Mouse (Mus musculus): ENCODE results near the gene Arl16. TPM values are rescaled to one million over a fixed set of nuclear protein-coding genes. Genes with fewer than 3 reads are reported as not detected.
A peak's percentile ranks its signal among the peaks of the same experiment; 100 is the strongest.
"Not testable (repeated sequence)": the region's sequence is repeated elsewhere in the genome, so short reads cannot be mapped to it uniquely, and the experiment has no call there.

The Arl16 gene
- polyA plus RNA-seq (2012; rRNA removed), result 23.9 and 24.0 TPM in 2 replicates

DNA sequence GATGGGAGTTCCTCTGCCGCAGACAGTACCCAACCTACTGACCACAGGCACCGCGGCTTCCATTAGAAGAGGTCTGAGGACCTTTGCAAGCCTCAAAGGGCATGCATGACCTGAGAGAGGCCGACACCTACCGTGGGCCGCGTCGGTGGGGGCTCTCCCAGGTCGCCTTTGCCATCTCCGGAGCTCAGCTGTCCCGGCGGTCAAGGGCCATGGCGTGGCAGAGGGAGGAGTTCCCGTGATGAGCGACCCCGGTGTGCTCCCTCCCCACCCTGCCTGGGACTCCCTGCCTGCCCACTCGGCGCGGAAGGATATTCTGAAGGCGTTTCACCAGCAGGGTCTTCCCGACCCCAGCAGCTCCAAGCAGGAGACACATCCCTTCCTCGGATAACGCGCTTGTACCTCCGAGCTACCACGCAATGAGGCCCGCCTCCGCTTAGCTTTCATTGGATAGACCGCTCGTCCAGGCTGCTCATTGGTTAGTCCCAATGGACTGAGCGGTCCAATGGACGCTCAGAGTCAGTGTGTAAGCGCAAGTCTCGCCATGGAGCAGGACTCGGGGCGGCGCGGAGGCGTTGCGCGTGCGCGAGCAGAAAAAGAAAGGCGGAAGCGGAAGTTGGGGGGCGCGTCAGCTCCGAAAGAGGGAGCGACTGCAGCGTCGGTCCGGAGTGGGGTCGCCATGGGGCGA is at the start of gene Arl16:
Gene Arl16 (minus strand): TSS at position 557 of the 685 bp plus-strand sequence.
- DNase-seq (ENCODE audit: low spot score), result peak; percentile 79

DNA sequence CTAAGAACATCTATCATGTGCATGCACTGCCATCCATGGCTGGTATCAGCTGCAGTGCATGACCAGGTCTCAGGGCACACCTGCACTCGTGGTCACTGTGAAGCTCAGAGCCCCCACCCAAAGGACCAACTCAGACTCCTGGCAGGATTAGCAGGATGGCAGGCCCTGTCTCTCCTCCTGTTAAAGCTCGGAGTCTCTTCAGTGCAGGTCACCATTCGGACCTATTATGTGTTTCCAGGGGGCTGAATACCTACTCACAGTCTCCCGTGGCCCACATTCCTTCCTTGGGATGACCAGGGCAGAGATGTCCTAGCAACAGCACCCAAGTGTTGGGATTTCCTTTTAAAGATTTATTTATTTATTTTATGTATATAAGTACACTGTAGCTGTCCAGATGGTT is 49.7 kb upstream of the Arl16 start:
- no peak for DNase-seq (ENCODE audit: low spot score)

DNA sequence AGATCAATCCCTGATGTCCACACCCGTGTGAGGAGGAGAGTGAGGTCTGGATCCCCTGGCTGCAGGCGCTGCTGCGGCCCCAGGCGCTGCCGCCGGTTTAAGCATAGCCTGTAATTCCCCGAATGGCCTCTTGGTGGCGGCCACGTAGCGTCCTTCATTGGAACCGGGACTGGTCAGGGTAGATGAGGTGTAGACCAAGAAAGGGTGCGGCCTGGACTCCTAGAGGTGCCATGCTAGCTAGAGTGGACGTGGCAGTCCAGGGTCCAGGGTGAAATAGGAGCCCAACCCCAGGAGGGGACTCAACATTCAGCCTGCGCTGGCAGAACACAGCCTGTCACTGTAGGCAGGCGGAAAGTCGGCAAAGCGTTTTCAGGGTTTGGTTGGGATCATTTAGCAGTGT is 48.2 kb upstream of the Arl16 start:
- peak; percentile 80 for DNase-seq (ENCODE audit: low spot score)

DNA sequence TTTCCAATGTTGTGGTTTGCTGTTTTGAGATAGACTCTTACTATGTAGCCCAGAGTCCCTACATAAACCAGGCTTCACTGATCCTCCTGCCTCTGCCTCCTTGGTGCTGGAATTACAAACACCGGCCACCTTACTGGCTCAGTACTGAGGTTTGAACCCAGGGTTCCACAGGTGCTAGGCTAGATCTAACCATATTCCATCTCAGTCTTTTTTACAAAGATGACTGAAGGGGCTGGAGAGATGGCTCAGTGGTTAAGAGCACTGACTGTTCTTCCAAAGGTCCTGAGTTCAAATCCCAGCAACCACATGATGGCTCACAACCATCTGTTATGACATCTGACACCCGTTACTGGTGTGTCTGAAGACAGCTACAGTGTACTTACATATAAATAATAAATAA is 46.9 kb upstream of the Arl16 start:
- DNase-seq (ENCODE audit: low spot score), result not testable (repeated sequence)

DNA sequence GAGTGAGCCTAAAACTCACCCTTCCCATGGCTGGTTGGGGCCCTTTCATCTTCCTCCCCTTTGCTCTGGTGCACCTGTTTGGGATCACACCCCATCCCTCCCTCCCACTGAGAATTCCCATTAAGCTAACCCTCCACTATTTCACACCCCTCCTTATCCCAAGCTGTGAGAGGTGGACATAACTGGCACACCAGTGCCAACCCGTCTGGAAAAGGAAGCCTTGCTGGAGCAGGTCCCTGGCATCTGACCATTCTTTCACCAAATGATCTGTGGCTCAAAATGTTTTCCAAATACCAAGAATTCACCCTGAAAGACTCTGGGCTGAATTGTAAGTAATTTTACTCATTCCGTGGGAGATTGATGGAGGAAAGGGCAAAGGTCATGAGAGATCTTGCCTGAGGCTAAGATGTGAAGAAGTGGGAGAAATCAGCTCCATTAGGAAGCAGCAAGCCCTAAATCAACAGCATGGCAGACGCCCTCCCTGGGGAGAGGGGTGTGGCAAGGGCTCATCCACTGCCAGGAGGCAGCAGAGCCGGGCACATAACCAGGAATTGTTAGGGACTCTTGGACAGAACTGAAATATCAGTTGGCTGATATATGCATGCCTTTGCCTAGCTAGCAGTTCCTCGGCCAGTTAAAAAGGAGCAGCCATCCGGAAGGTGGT is 45.5 kb upstream of the Arl16 start:
- DNase-seq (ENCODE audit: low spot score), result no peak

DNA sequence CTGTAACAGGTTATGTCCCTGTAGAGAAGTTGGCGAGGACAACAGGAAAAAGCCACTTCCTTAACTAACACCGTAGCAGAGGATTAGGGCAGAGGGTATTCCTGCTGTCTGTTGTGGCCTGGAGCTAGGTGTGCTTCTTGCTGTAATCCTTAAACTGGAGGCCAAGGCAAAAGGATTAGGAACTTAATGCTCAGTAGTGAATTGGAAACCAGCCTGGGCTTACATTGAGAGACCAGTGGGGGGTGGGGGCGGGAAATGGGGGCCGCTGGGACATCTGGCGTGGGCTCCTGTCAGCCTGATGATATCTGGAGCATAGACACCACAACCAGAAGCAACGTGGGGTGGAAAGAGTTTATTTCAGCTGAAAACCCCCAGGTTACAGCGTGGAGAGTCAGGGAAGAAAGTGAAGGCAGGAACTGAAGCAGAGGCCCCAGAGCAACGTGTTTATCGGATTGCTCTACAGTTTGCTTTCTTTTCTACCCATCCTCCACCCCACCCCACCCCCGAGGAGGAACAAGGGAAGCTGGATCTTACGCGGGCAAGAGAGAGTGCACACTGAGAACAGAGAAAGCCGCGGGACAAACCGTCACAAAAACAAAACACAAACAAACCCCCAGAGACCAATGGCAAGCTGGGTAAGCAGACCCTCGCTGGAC is 43.1 kb upstream of the Arl16 start:
- DNase-seq (ENCODE audit: low spot score), result no peak

DNA sequence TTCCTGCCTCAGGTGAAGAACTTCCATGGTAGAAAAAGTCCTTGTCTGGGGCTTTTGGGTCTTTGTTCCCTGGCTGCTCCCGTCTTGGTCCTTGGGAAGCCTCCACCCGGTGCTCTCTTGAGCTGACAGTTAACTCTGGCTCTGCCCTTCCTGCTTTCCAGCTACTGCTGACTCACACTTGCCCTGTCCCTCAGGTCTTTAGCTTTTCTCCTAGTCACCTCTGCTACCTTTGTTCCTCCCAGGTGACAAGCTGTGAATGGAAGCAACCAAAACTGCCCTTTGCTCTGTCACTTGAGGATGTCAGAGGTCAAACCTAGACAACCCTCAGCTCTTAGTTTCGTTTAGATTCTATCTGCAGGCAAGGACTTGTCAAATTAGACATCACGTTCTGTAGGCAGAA is 42.5 kb upstream of the Arl16 start:
- DNase-seq (ENCODE audit: low spot score), result no peak

DNA sequence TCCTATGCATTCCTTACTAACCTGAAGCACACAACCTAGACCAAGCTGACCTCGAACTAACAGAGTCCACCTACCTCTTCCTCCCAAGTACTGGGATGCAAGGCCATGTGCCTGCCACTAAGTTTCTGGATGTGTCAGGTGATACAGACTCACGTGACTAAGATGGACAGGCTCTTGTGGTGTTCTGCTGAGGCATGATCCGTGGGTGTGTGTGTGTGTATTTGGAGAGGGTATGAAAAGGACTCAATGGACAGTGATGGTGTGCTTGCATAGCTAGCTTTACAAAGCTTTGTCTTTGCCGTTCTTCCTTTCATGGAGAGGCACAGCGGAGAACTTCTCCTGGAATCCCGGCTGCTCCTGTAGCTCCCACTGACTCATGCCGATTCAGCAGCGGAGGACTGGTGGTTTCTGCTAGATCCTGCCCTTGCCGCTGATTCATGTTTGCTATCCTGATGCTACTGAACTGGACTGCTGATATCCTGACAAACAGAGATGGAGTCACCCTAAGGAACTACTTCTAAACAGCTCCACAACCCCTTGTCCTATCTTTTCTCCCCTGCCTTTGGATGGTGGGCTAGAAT is 41.0 kb upstream of the Arl16 start:
- no peak for DNase-seq (ENCODE audit: low spot score)

DNA sequence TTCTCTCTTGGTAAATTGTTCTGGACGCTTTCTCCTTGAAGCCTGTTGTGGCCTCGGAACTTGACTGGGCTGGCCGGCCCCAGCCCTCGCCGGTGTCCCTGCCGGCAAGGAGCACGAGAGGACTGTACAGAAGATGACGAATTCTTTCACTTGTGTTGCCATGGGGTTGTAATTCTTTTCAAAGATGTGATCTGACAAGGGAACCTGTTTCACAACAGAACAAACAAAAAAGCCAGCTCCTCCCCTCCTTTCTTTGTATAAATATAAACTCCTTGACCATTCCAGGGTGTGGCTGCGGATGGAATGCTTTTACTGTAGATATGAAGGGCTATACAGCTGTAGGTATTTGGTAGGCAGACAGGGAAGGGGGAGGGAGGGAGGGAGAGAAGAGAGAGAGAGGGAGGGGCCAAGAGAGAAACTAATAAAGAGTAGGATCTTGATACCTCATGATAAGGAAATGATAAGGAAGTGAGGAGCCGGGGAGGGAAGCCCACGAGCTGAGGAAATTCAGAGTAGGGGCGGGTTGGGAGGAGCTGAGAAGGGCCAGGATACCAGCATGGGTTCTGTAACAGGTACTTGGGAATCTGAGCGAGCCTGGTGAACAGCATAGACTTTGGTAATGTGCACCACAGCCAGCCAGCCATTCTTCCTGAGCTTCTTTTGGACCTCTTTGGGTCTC is 40.3 kb upstream of the Arl16 start:
- no peak for DNase-seq (ENCODE audit: low spot score)

DNA sequence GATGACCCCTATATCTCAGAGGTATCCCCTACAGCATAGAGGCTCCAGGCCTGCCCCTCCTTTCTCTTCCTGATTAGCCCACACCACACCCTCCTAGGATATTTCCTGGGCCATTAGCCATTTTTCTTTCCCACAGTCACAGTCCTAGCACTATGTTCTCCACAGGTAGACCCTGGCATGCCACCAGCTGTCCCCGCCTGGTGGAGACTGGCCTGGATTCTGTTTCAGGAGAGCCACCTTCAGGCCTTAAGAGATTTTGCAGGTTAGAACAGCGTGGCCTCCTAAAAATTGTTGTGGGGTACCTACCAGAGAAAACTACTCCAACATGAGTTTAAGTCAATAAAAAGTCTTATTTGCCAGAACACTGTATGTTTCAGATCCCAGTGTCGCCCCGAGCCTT is 39.5 kb upstream of the Arl16 start:
- no peak for DNase-seq (ENCODE audit: low spot score)

DNA sequence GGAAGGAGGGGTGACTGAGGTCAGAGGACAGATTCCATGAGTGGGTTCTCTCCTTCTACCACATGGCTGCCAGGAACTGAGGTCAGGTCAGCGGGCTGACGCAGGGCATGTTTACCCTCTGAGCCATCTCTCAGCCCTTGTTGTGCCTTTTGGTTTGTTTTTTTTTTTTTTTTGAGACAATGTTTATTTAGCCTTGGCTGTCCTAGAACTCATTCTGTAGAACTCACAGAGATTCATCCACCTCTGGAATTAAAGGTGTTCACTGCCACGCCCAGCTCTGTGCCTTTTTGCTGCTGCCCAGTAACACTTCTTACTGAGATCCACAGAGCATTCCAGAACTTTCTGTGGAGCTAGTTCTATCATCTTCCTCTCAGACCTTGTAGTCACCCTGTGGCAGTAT is 38.3 kb upstream of the Arl16 start:
- no peak for DNase-seq (ENCODE audit: low spot score)

DNA sequence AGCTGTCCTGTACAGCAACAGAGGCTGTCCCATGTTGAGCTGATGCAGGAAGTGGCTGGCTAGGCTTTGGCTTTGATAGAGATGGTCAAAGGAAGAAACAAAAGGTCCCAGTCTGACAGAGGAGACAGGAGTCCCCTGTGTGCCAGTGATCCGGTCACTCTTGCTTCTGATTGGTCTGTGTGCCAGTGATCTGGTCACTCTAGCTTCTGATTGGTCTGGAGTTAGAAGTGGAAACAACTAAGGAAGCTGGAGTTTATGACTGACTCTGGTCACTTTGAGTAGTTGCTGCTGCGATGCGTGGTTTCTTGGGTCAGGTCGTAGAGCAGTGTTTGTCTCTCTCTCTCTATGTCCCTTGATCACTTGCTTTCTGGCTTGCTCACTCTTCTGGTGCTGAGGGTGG is 34.3 kb upstream of the Arl16 start:
- DNase-seq (ENCODE audit: low spot score), result no peak

DNA sequence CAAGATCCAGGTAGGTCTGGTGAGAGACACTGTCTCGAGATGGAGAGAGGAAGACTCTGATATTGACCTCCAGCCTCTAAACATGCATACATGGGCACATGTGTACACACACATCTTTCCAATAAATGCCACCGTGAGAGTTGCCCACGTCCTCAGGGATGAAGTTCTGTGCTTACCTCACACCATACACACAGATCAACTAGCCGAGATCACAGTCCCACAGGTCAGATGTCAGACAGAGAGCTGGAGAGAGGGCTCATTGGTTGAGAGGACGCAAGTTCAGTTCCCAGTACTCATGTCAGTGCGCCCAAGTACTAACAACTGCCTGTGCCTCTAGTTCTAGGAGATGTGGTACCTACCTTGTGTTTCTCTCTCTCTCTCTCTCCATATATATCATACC is 33.6 kb upstream of the Arl16 start:
- no peak for DNase-seq (ENCODE audit: low spot score)

DNA sequence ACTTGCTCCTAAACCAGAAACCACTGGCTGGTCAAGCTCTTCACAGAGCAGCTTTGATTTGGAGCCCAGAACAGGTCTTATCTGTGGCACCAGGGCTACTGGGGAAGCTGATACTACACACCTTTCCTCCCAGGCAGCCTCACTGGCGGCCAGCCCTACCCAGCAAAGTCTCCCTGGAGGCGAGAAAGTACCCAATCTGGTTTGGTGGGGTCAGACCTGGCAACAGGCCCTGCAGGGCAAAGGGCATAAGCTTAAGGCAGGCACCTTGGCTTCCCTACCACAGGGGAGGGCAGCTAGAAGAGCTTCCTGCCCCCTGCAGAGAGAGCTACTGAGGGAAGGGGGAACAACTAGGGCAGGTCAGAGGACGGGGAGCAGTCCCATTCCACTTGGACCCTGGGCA is 33.0 kb upstream of the Arl16 start:
- peak; percentile 67 for DNase-seq (ENCODE audit: low spot score)

DNA sequence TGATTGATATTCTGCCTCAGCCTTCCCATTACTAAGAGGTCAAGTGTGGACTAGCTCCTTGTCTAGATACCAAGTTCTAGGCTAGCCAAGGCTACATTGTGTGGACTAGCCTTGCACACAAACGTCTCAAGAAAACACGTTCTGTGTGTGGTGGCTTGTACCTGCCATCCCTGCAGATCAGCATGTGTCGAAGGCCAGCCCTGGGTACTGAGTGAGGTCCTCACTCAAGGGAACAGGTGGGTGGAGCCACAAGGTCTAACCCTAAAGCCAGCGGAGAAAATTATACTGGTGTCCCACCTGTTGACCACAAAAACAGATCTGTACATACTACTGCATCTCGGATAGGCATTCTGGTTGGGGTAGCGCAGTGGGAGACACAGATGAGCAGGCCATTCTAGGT is 32.5 kb upstream of the Arl16 start:
- DNase-seq (ENCODE audit: low spot score), result no peak

DNA sequence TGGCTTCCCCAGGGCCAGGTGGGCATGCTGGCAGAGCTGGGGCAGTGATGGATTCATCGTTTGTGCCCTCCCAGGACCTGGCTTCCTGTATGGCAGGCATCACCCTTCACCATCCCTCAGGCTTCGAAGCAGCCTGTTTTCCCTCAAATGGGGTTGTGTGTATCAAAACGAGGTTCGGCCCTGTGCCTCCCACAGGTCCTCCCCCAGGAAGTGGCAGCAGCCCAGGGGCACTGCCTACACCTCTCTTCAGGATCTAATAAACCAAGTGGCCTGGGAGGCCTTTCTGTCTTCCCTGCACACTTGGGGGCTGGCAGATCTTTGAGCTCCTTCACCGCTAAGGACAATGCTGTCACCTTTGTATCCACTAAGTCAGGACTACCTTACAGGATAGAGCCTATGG is 31.5 kb upstream of the Arl16 start:
- DNase-seq (ENCODE audit: low spot score), result no peak

DNA sequence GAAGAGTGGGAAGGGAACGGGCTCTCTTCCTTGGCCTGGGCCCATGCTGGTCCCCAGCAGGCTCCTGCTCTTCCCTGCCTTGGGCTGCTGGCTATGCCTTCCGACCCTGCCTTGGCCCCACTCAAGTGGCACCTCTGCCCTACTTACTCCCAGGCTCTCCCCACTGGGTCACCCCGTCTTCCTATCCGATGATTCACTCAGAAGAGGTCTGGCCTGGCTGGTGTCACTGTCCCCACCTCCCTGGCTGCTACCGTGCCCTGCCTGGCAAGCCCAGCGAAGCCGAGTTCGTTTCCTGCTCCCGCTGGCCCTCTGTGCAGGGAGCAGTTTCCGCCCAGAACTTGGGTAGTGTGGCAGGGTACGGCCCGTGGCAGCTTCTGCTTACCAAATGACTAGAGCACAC is 30.8 kb upstream of the Arl16 start:
- DNase-seq (ENCODE audit: low spot score), result no peak

DNA sequence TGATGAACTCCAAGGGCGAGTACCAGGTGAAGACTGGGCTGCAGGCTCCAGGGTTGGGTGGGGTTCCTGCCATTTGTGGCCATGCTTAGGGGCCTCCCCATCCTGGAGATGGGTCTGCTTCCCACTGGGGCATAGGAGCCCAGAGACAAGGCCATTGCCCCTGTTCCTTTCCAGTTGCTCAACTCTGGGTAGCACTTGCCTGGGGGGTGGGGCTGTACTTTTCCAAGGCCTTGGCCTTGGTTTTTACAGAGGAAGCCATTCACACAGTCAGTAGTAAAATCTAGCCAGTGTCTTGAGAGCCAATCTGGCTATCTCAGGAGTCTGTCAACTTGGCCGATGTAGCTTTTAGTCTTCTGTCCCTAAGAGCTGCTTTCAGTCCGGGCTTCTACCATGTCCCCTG is 30.0 kb upstream of the Arl16 start:
- DNase-seq (ENCODE audit: low spot score), result no peak

DNA sequence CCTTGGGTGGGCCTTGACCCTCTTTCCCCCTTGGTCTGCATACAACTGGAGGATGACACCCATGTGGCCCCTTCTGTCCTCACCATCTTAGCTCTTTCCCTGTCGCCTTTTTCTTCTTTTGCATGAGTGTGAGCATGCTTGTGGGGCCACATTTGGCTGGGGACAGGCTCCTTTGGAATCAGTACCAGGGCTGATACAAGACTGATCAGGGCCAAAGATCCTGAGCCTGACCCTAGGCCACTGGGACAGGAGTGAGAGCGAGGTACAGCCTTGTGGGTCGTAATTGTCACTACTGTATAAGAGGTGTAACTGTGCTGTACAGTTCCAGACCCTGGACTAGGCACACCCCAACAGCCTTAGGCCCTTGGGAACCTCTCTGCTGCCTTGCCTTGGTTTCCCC is 26.5 kb upstream of the Arl16 start:
- no peak for DNase-seq (ENCODE audit: low spot score)

DNA sequence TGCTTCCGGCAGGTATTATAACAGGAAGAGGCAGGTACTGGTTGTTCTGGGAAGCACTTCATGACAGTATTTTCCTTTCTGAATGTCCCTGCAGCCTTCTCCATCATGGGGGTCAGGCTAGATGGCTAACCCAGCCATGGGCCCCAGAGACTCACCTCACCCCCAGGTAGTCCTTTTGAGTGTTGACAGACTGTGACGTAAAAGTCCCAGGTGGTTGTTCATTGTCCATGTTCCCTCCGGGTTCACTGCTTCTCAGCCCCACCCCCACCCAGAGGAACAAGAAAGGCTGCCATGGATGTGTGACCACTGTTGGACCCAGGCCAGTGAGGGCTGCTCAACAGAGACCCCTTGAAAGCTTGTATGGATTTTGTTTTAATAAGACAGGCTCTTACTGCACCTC is 25.9 kb upstream of the Arl16 start:
- no peak for DNase-seq (ENCODE audit: low spot score)

DNA sequence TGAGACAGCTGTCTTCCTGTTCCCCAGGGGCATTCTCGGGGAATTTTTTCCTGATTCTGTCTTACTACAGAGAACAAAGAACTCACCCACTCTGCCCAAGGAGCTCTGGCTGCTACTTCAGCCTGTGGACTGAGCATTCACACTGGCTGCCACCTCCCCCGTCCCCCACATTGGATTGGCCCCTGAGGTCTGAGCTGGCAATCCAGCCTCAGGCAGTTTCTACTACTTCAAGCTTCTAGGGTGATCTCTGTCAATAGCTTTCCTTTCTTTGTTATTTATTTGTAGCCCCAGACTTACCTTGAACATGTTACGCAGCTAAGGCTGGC is 25.4 kb upstream of the Arl16 start:
- DNase-seq (ENCODE audit: low spot score), result no peak

DNA sequence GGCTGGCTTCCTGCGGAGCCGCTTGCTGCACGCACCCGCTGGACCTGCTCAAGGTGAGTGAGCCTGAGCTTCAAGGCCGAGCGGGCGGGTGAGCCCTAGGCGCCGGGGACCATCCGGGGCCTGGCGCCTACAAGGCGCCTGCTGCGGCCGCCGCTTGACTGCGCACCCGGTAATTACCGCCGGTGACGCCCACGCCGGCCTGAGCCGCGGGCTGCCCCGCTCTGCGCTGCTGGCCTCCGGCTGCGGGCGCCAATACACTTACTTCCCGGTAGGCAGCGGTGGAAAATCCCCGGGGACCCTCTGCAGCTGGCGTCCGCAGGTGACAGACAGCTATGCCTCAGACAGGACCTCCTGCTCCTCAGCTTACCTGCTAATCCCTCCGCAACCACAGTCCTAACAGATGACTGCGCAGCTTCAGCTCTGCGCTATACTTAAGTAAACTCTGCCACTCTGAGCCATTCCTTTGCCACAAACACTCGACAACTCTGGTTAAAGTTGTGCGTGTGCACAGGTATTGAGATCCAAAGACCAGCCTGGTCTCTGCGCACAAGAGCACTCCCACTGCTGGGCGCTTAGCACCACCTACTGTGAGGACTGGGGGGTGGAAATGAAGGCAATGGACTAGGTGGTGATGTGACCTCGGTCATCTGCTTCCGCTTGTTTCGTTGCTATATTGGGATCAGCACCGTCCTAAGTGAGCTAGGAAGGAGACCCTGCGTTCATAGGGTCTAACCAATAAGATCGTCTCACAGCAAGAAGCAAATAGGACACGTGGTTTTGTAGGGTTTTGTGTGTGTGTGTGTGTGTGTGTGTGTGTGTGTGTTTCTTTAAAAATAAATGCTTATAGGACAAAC is 24.8 kb upstream of the Arl16 start:
- DNase-seq (ENCODE audit: low spot score), result no peak
